Mouse (Mus musculus): ENCODE data around the gene Pex5l. TPM values are rescaled to one million over a fixed set of nuclear protein-coding genes. Genes with fewer than 3 reads are reported as not detected.

Gene Pex5l
- polyA plus RNA-seq, 1 experiment from 2014 or later, result 1.6 TPM

GRCm38 (mm10) chr3:33060343-33060937 is 82.6 kb downstream of the Pex5l start:
- Histone ChIP-seq H3K4me3 (no peak overlapping the region), H3K9me3 (no peaks in the 10 kb centered on the region)
- 60% methylated on average over 7 of the region's 7 CpGs for WGBS

DNA sequence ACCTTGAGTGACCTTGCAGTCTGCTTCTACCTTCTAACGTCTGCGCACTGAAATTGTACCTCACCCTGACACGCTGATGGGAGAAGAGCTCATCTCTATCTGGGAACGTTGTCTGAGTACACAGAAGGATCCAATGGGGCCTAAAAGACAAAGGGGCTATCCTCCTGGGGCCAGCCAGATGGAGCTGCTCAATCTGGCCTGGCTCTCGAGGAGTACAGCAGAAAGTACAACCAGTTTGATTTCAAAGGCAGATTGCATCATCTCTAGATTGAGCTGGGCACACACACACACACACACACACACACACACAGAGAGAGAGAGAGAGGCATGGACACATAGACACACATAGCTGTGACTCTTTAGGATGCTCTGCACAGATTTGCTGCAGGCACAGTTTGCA is 94.7 kb downstream of the Pex5l start:
- Histone ChIP-seq H3K9me3 (no peaks in the 10 kb centered on the region), H3K4me1 (no peaks in the 10 kb centered on the region), H3K27me3 (replicated peaks; ENCODE audit: low read depth, poor library complexity, severe bottlenecking) (no peaks in the 10 kb centered on the region), H3K27ac (replicated peaks) (no peak overlapping the region), H3K4me3 (no peak overlapping the region), H3K36me3 (replicated peaks) (no peaks in the 10 kb centered on the region)
- 76% methylated on average over 5 of the region's 5 CpGs for WGBS
- DNase-seq (ENCODE audit: low spot score), result no peak

More at GRCm38 (mm10) chr3:33060343-33060937, 82.6 kb downstream of the Pex5l start:
- H3K27ac ChIP-seq (replicated peaks), result no peak overlapping the region
- peaks cover 9% of the 10 kb centered on the region; the same call in 1 of the 2 replicates for H3K4me1 ChIP-seq
- no peak for DNase-seq (ENCODE audit: low spot score)
- no peaks in the 10 kb centered on the region for H3K27me3 ChIP-seq (replicated peaks; ENCODE audit: low read depth, poor library complexity, severe bottlenecking)
- H3K36me3 ChIP-seq (replicated peaks), result no peaks in the 10 kb centered on the region

DNA sequence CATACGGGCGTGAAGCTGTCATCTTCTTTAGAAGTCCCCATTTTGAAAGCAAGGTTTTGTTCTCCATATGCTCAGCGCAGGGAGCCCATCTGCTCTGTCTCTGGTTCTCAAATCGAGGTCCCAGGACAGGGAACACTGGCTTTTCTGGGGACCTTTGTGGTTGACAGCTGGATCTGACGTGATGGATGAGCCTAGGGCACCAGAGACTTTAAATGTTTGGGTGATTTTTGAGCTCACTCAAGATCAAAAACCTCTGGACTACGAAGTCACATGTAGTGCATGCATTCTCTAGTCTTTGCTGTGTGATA is 98.3 kb downstream of the Pex5l start:
- no peaks in the 10 kb centered on the region for H3K36me3 ChIP-seq (replicated peaks)
- no peak for DNase-seq (ENCODE audit: low spot score)
- H3K27me3 ChIP-seq (replicated peaks; ENCODE audit: low read depth, poor library complexity, severe bottlenecking), result no peaks in the 10 kb centered on the region
- H3K27ac ChIP-seq (replicated peaks), result no peak overlapping the region
- no peaks in the 10 kb centered on the region for H3K4me1 ChIP-seq
- no peak overlapping the region for H3K4me3 ChIP-seq
- 80% methylated on average over 6 of the region's 6 CpGs for WGBS
- H3K9me3 ChIP-seq, result no peaks in the 10 kb centered on the region

DNA sequence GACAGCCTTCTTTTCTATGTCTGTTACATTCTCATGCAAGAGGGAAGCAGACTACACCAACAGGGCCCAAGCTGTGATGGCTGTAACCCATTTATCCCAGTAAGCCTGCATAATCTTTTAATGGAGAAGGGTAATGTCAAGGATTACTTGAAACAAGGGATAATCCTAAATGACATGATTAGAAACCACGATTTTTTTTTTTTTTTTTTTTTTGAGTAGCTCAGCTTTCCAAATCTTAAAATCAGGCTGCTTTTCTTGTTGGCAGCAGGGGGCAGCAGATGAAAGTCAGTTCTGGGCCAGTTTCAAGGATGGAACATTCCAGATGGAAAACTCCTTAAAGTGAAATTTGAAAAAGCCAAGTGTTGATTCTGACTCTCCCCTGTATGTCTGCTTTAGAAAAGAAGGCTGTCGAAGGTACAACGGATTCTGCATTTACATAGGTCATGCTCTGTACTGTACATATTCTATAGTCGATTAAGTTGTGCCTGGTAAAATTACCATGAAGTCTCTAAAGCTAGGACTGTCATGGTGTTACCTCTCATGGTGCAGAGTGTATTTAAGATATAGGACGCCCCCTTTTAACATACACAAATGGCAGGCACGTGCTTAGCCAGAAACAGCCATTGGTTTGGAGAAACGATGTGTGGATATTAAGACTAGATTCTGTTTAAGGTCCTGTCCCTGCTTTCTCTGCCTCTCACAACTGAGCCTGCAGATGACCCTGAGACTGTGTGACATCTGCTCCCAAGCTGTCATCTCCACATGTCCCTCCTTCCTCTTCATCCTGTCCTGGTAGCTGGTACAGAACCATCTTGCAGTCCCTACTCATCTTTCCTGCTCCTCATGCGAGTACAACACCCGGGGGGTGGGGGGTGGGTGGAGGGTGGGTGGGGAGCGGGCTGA is 98.9 kb downstream of the Pex5l start:
- no peaks in the 10 kb centered on the region for H3K36me3 ChIP-seq (replicated peaks)
- H3K9me3 ChIP-seq, result no peaks in the 10 kb centered on the region
- WGBS, result 76% methylated on average over 10 of the region's 10 CpGs
- no peaks in the 10 kb centered on the region for H3K4me1 ChIP-seq
- no peak overlapping the region for H3K27ac ChIP-seq (replicated peaks)
- no peak for DNase-seq (ENCODE audit: low spot score)
- H3K4me3 ChIP-seq, result no peak overlapping the region
- H3K27me3 ChIP-seq (replicated peaks; ENCODE audit: low read depth, poor library complexity, severe bottlenecking), result no peaks in the 10 kb centered on the region

GRCm38 (mm10) chr3:33024566-33024965 is 118.5 kb downstream of the Pex5l start:
- Histone ChIP-seq H3K27me3 (replicated peaks; ENCODE audit: low read depth, poor library complexity, severe bottlenecking) (no peaks in the 10 kb centered on the region), H3K27ac (replicated peaks) (no peak overlapping the region), H3K4me3 (no peak overlapping the region), H3K9me3 (no peaks in the 10 kb centered on the region), H3K4me1 (no peaks in the 10 kb centered on the region), H3K36me3 (replicated peaks) (no peaks in the 10 kb centered on the region)
- no peak for DNase-seq (ENCODE audit: low spot score)
- 70% methylated on average over 5 of the region's 5 CpGs for WGBS

DNA sequence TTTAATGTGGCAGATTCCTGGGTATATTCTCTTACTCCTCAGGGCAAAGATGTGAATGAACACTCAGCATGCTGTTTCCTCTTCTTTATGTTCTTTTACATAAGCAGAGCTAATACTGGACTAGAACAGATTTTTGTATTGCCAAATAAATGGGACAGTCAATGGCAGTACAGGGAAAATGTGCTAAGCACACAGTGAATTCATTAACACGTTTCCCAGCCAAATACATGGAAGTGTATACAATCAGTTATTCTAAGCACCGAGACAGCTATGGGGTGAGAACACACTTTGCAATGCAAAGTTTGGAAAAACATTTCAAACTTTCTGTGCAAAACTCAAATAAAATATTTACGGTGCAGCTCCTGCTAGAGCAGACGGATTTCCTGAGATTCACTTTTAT is 139.1 kb downstream of the Pex5l start:
- WGBS, result 87% methylated on average over 4 of the region's 4 CpGs

GRCm38 (mm10) chr3:33001769-33002168 is 141.3 kb downstream of the Pex5l start:
- DNase-seq (ENCODE audit: low spot score), result no peak
- Histone ChIP-seq H3K9me3 (no peaks in the 10 kb centered on the region), H3K27me3 (replicated peaks; ENCODE audit: low read depth, poor library complexity, severe bottlenecking) (no peaks in the 10 kb centered on the region), H3K27ac (replicated peaks) (no peak overlapping the region), H3K4me1 (peaks cover 4% of the 10 kb centered on the region; the same call in 1 of the 2 replicates), H3K36me3 (replicated peaks) (no peaks in the 10 kb centered on the region), H3K4me3 (no peak overlapping the region)
- 82% methylated on average over 3 of the region's 3 CpGs for WGBS

More for the DNA sequence above, 139.1 kb downstream of the Pex5l start:
- DNase-seq (ENCODE audit: low spot score), result no peak
- Histone ChIP-seq H3K36me3 (replicated peaks) (no peaks in the 10 kb centered on the region), H3K27me3 (replicated peaks; ENCODE audit: low read depth, poor library complexity, severe bottlenecking) (no peaks in the 10 kb centered on the region), H3K4me3 (no peak overlapping the region), H3K9me3 (no peaks in the 10 kb centered on the region), H3K27ac (replicated peaks) (no peak overlapping the region), H3K4me1 (peaks cover 4% of the 10 kb centered on the region; the same call in 1 of the 2 replicates)

DNA sequence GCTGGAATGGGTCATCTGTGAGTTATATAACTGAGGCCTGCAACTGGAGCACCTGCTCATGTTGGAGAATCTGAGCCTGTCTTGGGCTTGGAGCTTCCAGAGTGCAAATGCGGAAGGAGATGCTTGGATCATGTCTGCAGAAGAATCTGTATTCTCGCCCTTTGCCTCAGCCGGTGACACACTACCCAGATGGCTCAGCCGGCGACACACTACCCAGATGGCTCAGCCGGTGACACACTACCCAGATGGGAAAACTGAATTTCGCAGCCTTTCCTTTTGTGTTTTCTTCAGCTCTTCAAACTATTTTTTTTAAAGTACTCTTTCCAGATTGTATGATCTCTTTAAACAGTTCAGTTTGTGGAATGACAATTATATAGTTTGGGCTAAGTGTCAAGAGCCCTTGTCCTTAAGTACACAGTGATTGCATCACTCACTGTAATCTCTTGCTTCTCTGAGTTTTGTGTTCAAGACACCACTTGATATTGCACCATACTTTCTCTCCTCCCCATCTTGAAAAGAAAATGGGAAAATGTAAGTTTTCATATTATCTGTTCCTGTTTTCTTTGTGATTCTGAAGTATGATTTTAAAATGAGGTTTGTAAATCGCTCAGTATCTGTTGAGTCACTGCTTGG is 142.5 kb downstream of the Pex5l start:
- WGBS, result 91% methylated on average over 8 of the region's 8 CpGs
- H3K4me3 ChIP-seq, result no peak overlapping the region
- H3K36me3 ChIP-seq (replicated peaks), result no peaks in the 10 kb centered on the region
- no peak for DNase-seq (ENCODE audit: low spot score)
- H3K9me3 ChIP-seq, result no peaks in the 10 kb centered on the region
- peaks cover 4% of the 10 kb centered on the region; the same call in 1 of the 2 replicates for H3K4me1 ChIP-seq
- no peaks in the 10 kb centered on the region for H3K27me3 ChIP-seq (replicated peaks; ENCODE audit: low read depth, poor library complexity, severe bottlenecking)
- no peak overlapping the region for H3K27ac ChIP-seq (replicated peaks)

GRCm38 (mm10) chr3:32991713-32992575 is 151.1 kb downstream of the Pex5l start:
- H3K9me3 ChIP-seq, result no peaks in the 10 kb centered on the region
- H3K27me3 ChIP-seq (replicated peaks; ENCODE audit: low read depth, poor library complexity, severe bottlenecking), result no peaks in the 10 kb centered on the region
- WGBS, result 78% methylated on average over 12 of the region's 12 CpGs
- H3K36me3 ChIP-seq (replicated peaks), result no peaks in the 10 kb centered on the region
- no peak overlapping the region for H3K27ac ChIP-seq (replicated peaks)
- no peaks in the 10 kb centered on the region; the same call in 1 of the 2 replicates for H3K4me1 ChIP-seq
- DNase-seq (ENCODE audit: low spot score), result no peak
- no peak overlapping the region for H3K4me3 ChIP-seq

- no peak overlapping the region for H3K4me3 ChIP-seq
- H3K4me1 ChIP-seq, result peaks cover 13% of the 10 kb centered on the region
- WGBS, result 70% methylated on average over 5 of the region's 5 CpGs
- no peaks in the 10 kb centered on the region for H3K27me3 ChIP-seq (replicated peaks; ENCODE audit: low read depth, poor library complexity, severe bottlenecking)
- H3K9me3 ChIP-seq, result no peaks in the 10 kb centered on the region
- H3K27ac ChIP-seq (replicated peaks), result no peak overlapping the region
- H3K36me3 ChIP-seq (replicated peaks), result no peaks in the 10 kb centered on the region
- DNase-seq (ENCODE audit: low spot score), result no peak
These were observed 155.2 kb downstream of the Pex5l start for GRCm38 (mm10) chr3:32987806-32988205.

DNA sequence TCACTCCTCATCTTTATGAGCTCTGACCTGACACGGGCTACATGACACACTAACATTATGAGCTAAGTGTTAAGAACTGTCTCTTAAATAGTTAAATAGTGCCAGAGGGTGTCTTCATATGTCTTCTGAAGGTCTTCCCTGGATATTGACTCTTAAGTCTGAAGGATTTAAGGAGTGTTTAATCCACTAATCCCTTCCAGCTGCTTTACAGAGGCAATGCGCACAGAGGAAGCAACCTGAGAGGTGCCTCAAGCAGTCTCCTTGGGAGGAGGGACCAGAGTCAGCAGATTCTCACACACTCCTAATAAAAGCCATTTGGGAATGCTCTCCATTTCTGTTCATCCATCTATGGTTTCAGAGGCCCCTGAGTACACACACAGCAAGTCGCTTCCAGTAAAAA is 157.9 kb downstream of the Pex5l start:
- no peak overlapping the region for H3K27ac ChIP-seq (replicated peaks)
- no peaks in the 10 kb centered on the region for H3K9me3 ChIP-seq
- peak; percentile 17 for DNase-seq (ENCODE audit: low spot score)
- H3K4me3 ChIP-seq, result no peak overlapping the region
- H3K36me3 ChIP-seq (replicated peaks), result no peaks in the 10 kb centered on the region
- H3K4me1 ChIP-seq, result peaks cover 16% of the 10 kb centered on the region
- 46% methylated on average over 3 of the region's 3 CpGs for WGBS
- no peaks in the 10 kb centered on the region for H3K27me3 ChIP-seq (replicated peaks; ENCODE audit: low read depth, poor library complexity, severe bottlenecking)

DNA sequence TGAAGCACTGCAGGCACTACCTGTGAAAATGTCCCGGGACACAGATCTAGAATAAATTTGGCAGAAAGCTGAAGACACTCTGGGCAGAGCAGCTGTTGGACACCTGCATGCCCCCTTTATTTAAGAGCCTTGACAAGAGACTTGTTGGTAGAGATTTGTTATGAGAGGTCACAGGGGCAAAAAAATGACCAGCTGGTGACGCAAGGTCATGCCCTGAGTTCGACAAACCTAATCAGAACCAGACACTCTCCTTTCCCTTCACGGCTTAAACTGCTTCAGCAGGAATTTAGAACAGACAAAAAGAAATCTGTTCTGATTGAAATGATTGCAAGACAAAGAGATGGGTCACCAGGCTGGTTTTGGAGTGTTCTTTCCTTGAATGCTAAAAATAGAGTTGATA is 163.1 kb downstream of the Pex5l start:
- no peak overlapping the region for H3K4me3 ChIP-seq
- H3K27me3 ChIP-seq (replicated peaks; ENCODE audit: low read depth, poor library complexity, severe bottlenecking), result no peaks in the 10 kb centered on the region
- no peak overlapping the region for H3K27ac ChIP-seq (replicated peaks)
- no peaks in the 10 kb centered on the region for H3K9me3 ChIP-seq
- peak; percentile 50 for DNase-seq (ENCODE audit: low spot score)
- 30% methylated on average over 4 of the region's 4 CpGs for WGBS
- H3K4me1 ChIP-seq, result peaks cover 12% of the 10 kb centered on the region
- no peaks in the 10 kb centered on the region for H3K36me3 ChIP-seq (replicated peaks)
